Mouse (Mus musculus) cerebellum, adult 2 months (tissue): ENCODE data around the gene Acp5. TPM values are rescaled to one million over a fixed set of nuclear protein-coding genes. Genes with fewer than 3 reads are reported as not detected.

ENCODE experiments used
- DNase-seq, 2 experiments: peaks; one replicate each; pipeline ENCODE4 v3.0.0; 2021
- H3K27ac ChIP-seq: fragments of 200-500 bp; 2 replicates; pipeline ENCODE4 v1.5.1; 2012; ENCODE audit warnings: low read length, control low read depth, inconsistent platforms; ENCODE audit not compliant: insufficient read depth
- H3K27me3 ChIP-seq: fragments of 200-500 bp; 2 replicates; pipeline ENCODE4 v1.6.1; 2012; ENCODE audit warnings: inconsistent platforms, mild to moderate bottlenecking, low read length, moderate library complexity; ENCODE audit not compliant: control insufficient read depth, insufficient read depth
- H3K4me1 ChIP-seq: fragments of 200-500 bp; 2 replicates; pipeline ENCODE4 v1.6.1; 2011; ENCODE audit warnings: low read length; ENCODE audit not compliant: control insufficient read depth, insufficient read depth
- H3K4me3 ChIP-seq: fragments of 200-500 bp; replicated peaks from 2 replicates; pipeline ENCODE3; 2011; ENCODE audit warnings: mild to moderate bottlenecking, low read depth, low read length, control low read depth; ENCODE audit not compliant: insufficient read depth
- CTCF ChIP-seq: fragments of 200-500 bp; IDR thresholded peaks from 2 replicates; pipeline ENCODE4 v1.5.1; 2011; ENCODE audit warnings: low read depth, mild to moderate bottlenecking, control low read depth, low read length, moderate library complexity, borderline replicate concordance; ENCODE audit not compliant: insufficient read depth
- POLR2A ChIP-seq: fragments of 200-500 bp; IDR thresholded peaks from 2 replicates; pipeline ENCODE4 v1.6.1; 2011; ENCODE audit warnings: low read length, control low read depth, borderline replicate concordance; ENCODE audit not compliant: insufficient read depth
- WGBS: fragments of 180-500 bp; shearing (Covaris S2); methylation state at CpG from one replicate; pipeline ENCODE4 v1.1.7; 2018; 5-methylcytosine and 5-hydroxymethylcytosine counted together
- polyA plus RNA-seq: library from polyadenylated mRNA; depleted of rRNA; stranded (reverse); fragments of >200 nt; gene quantifications from 2 replicates; pipeline ENCODE4 v1.2.3, GENCODE M21; 2012

The Acp5 gene
- polyA plus RNA-seq, 1 experiment, result 0.28 TPM

DNA sequence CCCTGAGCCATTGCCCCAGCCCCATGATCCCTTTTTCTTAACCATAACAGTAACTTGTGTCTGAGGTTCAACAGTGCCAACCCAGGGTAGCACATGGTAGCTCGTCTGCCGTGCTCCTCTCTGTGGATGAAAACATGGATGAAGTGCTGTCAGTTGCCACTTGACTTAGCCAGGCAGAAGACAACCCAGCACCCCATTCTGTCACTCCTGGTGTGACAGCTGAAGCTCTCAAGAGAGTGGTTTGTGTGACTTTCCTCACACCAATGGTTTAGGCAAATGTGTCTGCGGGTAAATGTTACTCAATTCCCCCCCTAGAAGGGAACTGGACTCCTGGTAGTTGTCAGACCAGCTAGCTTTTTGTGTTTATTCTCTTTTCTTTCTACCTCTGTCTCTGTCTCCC is 13.5 kb downstream of the Acp5 start:
- H3K4me3 ChIP-seq, result no peak overlapping the region
- DNase-seq, result no peak
- TF ChIP-seq POLR2A (no peak), CTCF (no peak)
- H3K27ac ChIP-seq, result no peak overlapping the region
- 55% methylated on average over 3 of the region's 3 CpGs for WGBS
- H3K4me1 ChIP-seq, result peaks cover 4% of the 10 kb centered on the region; the same call in 1 of the 2 replicates
- H3K27me3 ChIP-seq, result no peaks in the 10 kb centered on the region

DNA sequence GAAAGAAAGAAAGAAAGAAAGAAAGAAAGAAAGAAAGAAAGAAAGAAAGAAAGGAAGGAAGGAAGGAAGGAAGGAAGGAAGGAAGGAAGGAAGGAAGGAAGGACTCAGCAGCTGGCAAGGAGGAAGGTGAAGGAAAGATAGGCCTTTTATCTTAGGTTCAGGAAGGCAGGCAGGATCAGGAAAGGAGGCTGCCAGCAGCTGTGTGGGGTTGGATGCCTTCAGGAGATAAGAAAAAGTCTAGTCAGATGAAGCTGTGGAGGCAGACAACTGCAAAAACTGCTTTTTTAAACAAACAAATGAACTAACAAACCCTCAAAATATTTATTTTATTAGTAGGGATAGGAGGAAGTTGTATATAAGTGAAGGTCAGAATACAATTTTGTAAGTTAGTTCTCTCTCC is 14.0 kb downstream of the Acp5 start:
- TF ChIP-seq POLR2A (no peak), CTCF (no peak)
- peaks cover 4% of the 10 kb centered on the region; the same call in 1 of the 2 replicates for H3K4me1 ChIP-seq
- no peaks in the 10 kb centered on the region for H3K27me3 ChIP-seq
- no peak for DNase-seq
- H3K27ac ChIP-seq, result no peak overlapping the region
- H3K4me3 ChIP-seq, result no peak overlapping the region

DNA sequence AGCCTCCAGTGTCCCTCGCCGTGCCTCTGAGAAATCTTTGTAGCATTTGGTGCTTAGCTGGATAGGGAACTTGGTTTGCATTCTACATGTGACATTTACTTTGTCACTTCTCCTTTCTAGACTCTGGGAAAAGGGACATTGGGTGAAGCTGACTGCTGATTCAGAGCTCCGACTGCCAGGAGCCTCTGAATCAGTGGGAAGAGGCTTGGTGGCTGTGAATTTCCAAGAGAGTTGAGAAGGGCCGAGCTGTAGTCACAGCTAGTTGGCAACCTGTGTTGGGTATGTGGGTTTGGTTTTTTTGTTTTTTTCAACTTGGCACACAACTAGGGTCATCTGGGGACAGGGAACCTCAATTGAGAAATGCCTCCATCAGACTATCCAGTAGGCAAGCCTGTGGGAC is 16.0 kb downstream of the Acp5 start:
- 54% methylated on average over 4 of the region's 4 CpGs for WGBS
- Histone ChIP-seq H3K4me3 (no peak overlapping the region), H3K27me3 (no peaks in the 10 kb centered on the region), H3K27ac (no peak overlapping the region), H3K4me1 (peaks cover 9% of the 10 kb centered on the region)
- no peak for DNase-seq
- no peak for TF ChIP-seq POLR2A
- TF ChIP-seq CTCF, result no peak

DNA sequence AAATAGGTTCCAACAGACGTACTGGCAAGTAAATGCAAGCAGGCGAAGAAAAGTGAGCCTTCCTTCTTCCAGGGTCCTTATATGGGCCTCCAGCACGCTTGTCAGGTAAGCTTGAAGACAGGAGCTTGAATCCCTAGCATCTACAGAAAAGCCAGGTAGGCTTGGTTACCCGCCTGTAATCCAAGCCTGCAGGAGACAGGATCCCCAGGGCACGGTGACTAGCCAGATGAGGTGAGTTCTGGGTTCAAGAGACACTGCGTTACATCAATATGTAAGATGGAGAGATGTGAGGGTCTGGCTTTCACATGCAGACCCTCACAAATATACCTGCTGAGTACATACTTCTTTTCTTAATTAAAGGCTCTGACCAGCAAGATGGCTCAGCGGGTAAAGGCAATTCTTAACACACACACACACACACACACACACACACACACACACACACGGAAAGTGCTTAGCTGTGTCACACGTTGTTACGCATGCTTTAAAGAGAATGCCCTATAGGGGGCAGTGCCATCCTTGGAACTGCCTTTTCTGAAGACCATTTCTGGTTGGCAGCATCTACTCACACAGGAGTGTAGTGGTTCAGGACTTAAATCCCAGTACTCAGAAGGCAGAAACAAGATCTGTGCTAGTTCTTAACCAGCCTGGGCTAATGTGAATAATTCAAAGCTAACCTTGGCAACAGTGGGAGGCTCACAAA is 17.6 kb downstream of the Acp5 start:
- Histone ChIP-seq H3K4me3 (peak overlapping the region; percentile 87), H3K27ac (no peak overlapping the region), H3K27me3 (no peaks in the 10 kb centered on the region), H3K4me1 (peaks cover 9% of the 10 kb centered on the region)
- TF ChIP-seq POLR2A (no peak), CTCF (peak; percentile 66)
- DNase-seq, result peak; percentile 64 to 75
- WGBS, result 33% methylated on average over 10 of the region's 10 CpGs

DNA sequence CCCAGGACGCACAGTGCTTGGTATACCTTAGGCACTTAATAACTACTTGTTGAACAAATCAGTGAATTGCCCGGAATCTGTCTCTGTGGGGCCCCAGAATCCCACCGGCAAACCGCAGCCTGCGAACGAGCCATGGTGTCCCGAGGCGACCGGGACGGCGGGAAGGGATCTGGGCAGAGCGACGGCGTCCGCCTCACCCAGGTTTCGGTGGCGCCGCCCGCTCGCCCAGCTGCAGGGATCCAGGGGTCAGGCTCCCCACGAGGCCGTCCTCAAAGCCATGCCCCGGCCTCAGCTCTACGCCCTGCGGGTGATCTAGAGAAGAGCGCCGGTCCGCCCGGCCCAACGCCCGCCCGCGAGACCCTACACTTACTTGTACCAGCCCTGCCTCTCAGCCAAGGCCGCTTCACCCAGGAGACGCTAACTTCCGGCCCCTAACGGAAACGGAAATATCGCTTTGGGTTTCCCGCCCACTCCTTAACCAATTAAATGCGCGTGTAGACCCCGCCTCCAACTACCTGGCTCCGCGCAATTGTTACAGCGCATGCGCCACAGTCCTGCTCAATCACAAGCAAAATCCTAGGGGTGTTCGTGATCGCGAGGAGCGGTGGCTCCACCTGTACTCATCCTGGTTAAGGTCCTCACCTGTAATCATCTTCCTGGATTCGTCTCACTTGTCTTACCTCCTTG is 18.6 kb downstream of the Acp5 start, which contains the start of gene Elof1:
Elof1 (minus strand) TSS at position 433 of the 687 bp plus-strand sequence.
- DNase-seq, result peak; percentile 96 to 97
- peak within 1 kb of the TSS; percentile 87 for H3K4me3 ChIP-seq
- WGBS, result under 1% methylated on average over 52 of the region's 52 CpGs
- peaks cover 9% of the 10 kb centered on the region for H3K4me1 ChIP-seq
- H3K27ac ChIP-seq, result peak within 1 kb of the TSS; percentile 72
- TF ChIP-seq CTCF (no peak), POLR2A (peak; percentile 96; the same call in 1 of the 2 replicates)
- H3K27me3 ChIP-seq, result no peaks in the 10 kb centered on the region

DNA sequence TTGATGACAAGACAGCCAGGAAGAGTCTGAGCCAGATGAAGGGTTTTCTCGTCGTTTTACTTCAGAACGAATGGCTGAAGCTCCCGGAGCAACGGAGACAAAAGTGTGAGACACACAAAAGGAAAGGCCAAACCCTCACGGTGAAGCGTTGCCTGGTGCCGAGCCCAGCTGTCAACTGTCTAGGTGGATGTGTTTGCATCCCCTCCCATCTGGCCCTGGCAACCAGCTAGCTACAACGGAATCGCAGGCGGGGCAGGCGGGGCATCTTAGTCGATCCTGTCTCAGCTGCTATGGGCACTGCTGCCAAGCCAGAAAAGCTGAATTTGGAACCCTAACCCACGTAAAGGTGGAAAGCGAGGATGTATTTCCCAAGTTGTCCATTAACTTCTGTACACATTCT is 19.4 kb downstream of the Acp5 start:
- TF ChIP-seq CTCF (no peak), POLR2A (no peak)
- Histone ChIP-seq H3K4me1 (peaks cover 9% of the 10 kb centered on the region), H3K4me3 (peak overlapping the region; percentile 87), H3K27me3 (no peaks in the 10 kb centered on the region), H3K27ac (no peak overlapping the region)
- DNase-seq, result peak in 1 of 2 experiments; percentile 29
- 3% methylated on average over 15 of the region's 15 CpGs for WGBS

DNA sequence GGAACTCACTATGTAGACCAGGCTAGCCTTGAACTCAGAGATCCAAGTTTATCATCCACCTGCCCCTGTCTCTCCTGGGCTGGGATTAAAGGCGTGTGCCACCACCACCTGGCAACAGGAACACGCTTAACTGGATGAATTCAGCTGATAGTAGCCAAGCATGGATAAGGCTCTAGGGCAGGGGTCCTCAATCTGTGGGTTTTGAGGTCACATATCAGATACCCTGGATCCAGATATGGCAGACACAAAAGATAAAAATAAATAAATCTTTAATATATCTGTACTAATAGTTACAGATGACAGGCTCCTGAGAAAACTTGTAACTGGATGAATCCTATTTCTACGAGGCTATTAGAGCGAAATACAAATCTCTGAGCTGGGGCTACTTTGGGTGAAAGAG is 19.9 kb downstream of the Acp5 start:
- no peaks in the 10 kb centered on the region for H3K27me3 ChIP-seq
- H3K4me1 ChIP-seq, result peaks cover 9% of the 10 kb centered on the region
- TF ChIP-seq CTCF (no peak), POLR2A (no peak)
- 41% methylated on average over 4 of the region's 4 CpGs for WGBS
- no peak overlapping the region for H3K27ac ChIP-seq
- H3K4me3 ChIP-seq, result no peak overlapping the region
- no peak for DNase-seq

DNA sequence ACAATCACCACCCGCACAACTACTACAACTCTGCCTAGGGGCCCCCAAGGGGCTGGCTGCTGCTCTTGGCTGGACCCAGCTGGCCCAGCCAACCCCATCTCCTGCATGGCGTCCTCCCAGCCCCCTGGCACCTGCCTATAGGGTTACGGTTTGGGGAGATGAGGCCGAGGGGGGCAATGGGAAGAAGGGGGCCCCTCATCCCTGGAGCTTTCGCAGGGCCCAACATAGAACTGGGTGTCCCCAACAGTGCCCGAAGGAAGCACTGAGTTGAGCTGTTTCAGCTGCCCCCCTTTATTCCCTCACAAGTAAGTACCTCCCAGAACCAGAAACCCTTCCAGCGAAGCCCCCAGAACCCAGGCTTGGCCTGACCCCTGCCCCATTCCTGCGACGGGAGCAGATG is 27.3 kb downstream of the Acp5 start:
- TF ChIP-seq CTCF, result no peak
- no peak for TF ChIP-seq POLR2A
- Histone ChIP-seq H3K27me3 (no peaks in the 10 kb centered on the region), H3K4me3 (no peak overlapping the region), H3K4me1 (no peaks in the 10 kb centered on the region), H3K27ac (no peak overlapping the region)
- 72% methylated on average over 9 of the region's 9 CpGs for WGBS
- no peak for DNase-seq
